Mouse (Mus musculus): ENCODE measurements at regions not wholly inside any gene's neighbourhood (a gene's known extent, or its start where the extent isn't known, plus 50 kb on each side); places are given as distances from the start of the nearest gene placed in this dataset.

DNA sequence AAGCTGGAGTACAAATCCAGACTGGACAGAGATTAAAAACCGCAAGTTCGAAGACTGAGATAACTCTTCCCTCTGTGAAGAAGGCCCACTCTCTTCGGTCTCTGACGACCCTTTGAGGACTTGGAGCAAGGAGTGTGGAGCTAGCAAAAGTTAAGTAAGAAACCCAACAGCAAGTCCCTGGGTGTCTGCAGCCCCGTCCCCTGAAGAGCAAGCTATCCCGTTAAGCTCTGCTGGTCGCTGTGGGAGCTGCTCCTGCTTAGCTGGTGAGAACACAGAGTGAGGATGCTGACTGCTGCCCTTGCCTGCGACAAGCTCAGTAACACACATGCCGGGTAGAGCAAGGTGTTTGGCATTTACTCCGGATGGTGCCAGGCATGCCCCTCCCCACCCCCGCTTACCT, 115.2 kb upstream of the Pja1 start:
- TF ChIP-seq CTCF (IDR thresholded peaks at IDR 0.05; ENCODE audit: control insufficient read depth, insufficient read depth, low read length) (no peak), POLR2A (IDR thresholded peaks at IDR 0.05; ENCODE audit: borderline replicate concordance, control insufficient read depth, low read depth, low read length) (no peak)

All from bone marrow, adult 2 months (tissue).